Mouse (Mus musculus): ENCODE data around the gene Tnni1. TPM values are rescaled to one million over a fixed set of nuclear protein-coding genes. Genes with fewer than 3 reads are reported as not detected.
A peak's percentile ranks its signal among the peaks of the same experiment; 100 is the strongest.

The Tnni1 gene
- polyA plus RNA-seq, 1 experiment, result 1.5 TPM

DNA sequence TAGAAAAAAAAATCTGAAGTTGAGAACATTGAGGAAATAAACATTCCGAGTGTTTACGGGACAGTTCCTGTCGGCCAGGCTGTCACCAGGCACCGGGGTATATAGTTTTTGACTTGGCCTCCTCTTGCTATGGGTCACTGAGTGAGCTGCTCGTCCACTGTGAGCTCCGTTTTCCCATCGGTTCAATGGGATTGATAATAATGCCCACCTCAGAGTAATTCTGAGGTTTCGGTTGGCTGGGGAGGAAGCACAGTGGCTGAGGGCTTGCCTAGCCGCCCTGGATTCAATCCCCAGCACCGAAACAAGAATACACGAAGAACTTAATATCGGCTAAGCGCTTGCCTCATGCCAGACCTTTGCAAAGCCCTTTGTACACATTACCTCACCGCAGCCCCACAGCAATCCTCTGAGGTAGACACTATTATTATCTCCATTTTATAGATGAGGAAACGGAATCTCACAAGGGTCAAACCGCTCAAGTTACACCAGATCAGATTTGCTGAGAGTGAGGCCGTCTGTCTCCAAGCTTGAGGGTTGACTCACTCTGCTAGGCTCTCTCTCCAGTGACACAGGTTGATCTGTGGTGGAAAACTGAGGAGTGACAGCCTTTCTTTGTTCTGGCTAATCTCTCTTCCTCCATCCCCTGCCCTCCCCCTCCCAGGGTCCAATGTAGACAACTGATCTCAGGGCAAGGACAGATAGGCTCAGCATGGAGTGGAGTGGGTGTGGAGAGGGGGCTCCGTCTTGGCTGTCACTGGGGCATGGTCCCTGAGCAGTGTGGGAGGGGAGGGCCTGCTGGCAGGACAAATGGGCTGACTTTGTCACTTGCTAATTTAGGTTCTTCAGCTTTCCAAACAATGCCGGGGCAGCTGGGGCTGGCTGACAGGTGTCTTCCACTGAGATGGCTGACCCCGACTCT, 15.2 kb downstream of the Tnni1 start:
- WGBS, result 21% methylated on average over 20 of the region's 20 CpGs
- H3K4me3 ChIP-seq (replicated peaks; ENCODE audit: extremely low read depth, low read depth, low read length), result peak overlapping the region; percentile 1
- peaks cover 8% of the 10 kb centered on the region; the same call in 1 of the 2 replicates for H3K4me1 ChIP-seq (ENCODE audit: control insufficient read depth, insufficient read depth, low read length)
- TF ChIP-seq POLR2A (IDR thresholded peaks at IDR 0.05; ENCODE audit: borderline replicate concordance, extremely low read depth, low read depth, low read length) (no peak), CTCF (IDR thresholded peaks at IDR 0.05; ENCODE audit: insufficient read depth, low read length) (no peak)
- DNase-seq, result no peak

- no peak for DNase-seq
- 62% methylated on average over 1 of the region's 1 CpGs for WGBS
- Histone ChIP-seq H3K4me1 (ENCODE audit: control insufficient read depth, insufficient read depth, low read length) (peaks cover 6% of the 10 kb centered on the region; the same call in 1 of the 2 replicates), H3K4me3 (replicated peaks; ENCODE audit: extremely low read depth, low read depth, low read length) (no peak overlapping the region)
- TF ChIP-seq POLR2A (IDR thresholded peaks at IDR 0.05; ENCODE audit: borderline replicate concordance, extremely low read depth, low read depth, low read length) (no peak), CTCF (IDR thresholded peaks at IDR 0.05; ENCODE audit: insufficient read depth, low read length) (no peak)
Observed at GRCm38 (mm10) chr1:135798492-135798891, 19.3 kb downstream of the Tnni1 start.

- 55% methylated on average over 8 of the region's 8 CpGs for WGBS
- no peak for DNase-seq
- TF ChIP-seq POLR2A (IDR thresholded peaks at IDR 0.05; ENCODE audit: borderline replicate concordance, extremely low read depth, low read depth, low read length), result no peak
- no peak for TF ChIP-seq CTCF (IDR thresholded peaks at IDR 0.05; ENCODE audit: insufficient read depth, low read length)
- peaks cover 2% of the 10 kb centered on the region; the same call in 1 of the 2 replicates for H3K4me1 ChIP-seq (ENCODE audit: control insufficient read depth, insufficient read depth, low read length)
- no peak overlapping the region for H3K4me3 ChIP-seq (replicated peaks; ENCODE audit: extremely low read depth, low read depth, low read length)
Observed at GRCm38 (mm10) chr1:135799109-135799627, 19.9 kb downstream of the Tnni1 start.

- DNase-seq, result no peak
- Histone ChIP-seq H3K4me3 (replicated peaks; ENCODE audit: extremely low read depth, low read depth, low read length) (no peak overlapping the region), H3K4me1 (ENCODE audit: control insufficient read depth, insufficient read depth, low read length) (no peaks in the 10 kb centered on the region)
- TF ChIP-seq CTCF (IDR thresholded peaks at IDR 0.05; ENCODE audit: insufficient read depth, low read length), result no peak
- TF ChIP-seq POLR2A (IDR thresholded peaks at IDR 0.05; ENCODE audit: borderline replicate concordance, extremely low read depth, low read depth, low read length), result no peak
- 62% methylated on average over 8 of the region's 8 CpGs for WGBS
Observed at GRCm38 (mm10) chr1:135800192-135800950, 21.1 kb downstream of the Tnni1 start.

DNA sequence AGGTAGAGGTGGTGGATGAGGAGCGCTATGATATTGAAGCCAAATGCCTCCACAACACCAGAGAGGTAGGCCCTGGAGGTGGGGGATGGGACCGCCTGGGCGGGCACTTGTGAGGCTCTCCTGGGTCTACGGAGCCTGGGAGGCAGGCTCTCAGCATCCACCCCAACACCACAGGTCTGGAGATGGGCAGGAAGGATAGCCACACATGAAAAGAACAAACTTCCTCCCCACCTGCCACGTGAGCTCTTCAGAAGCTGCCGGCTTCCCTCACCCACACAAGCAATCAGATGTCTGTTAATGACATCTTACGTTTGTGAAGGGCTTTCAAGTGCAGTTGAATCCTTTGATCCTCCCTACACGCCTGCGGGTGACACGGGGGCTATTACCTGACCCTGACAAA, 28.3 kb downstream of the Tnni1 start:
- WGBS, result 47% methylated on average over 10 of the region's 10 CpGs
- no peaks in the 10 kb centered on the region for H3K4me1 ChIP-seq (ENCODE audit: control insufficient read depth, insufficient read depth, low read length)
- TF ChIP-seq POLR2A (IDR thresholded peaks at IDR 0.05; ENCODE audit: borderline replicate concordance, extremely low read depth, low read depth, low read length) (no peak), CTCF (IDR thresholded peaks at IDR 0.05; ENCODE audit: insufficient read depth, low read length) (no peak)
- no peak overlapping the region for H3K4me3 ChIP-seq (replicated peaks; ENCODE audit: extremely low read depth, low read depth, low read length)
- no peak for DNase-seq

DNA sequence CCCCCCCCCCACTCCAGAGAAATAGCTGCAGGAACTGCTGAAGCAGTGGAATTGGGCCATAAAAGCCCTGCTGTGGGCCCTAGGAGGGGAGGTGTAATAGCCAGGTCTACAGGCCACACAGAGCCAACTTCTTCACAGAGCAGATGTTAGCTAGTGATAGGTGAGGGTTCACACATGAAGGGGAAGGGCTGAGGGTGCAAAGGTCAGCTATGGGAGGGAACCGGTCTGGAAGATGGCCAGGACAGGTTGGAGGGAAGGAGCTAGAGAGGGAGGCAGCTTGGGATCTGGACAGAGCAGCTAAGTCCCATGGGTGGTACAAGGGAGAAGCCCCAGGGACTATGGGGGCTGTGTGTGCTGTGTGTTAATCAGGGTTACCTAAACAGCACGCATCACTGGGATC, 30.9 kb downstream of the Tnni1 start:
- DNase-seq, result no peak
- no peaks in the 10 kb centered on the region for H3K4me1 ChIP-seq (ENCODE audit: control insufficient read depth, insufficient read depth, low read length)
- H3K4me3 ChIP-seq (replicated peaks; ENCODE audit: extremely low read depth, low read depth, low read length), result no peak overlapping the region
- TF ChIP-seq CTCF (IDR thresholded peaks at IDR 0.05; ENCODE audit: insufficient read depth, low read length) (no peak), POLR2A (IDR thresholded peaks at IDR 0.05; ENCODE audit: borderline replicate concordance, extremely low read depth, low read depth, low read length) (no peak)
- WGBS, result 94% methylated on average over 2 of the region's 2 CpGs

GRCm38 (mm10) chr1:135811016-135811646, 31.9 kb downstream of the Tnni1 start:
- no peak overlapping the region for H3K4me3 ChIP-seq (replicated peaks; ENCODE audit: extremely low read depth, low read depth, low read length)
- H3K4me1 ChIP-seq (ENCODE audit: control insufficient read depth, insufficient read depth, low read length), result no peaks in the 10 kb centered on the region
- peak; percentile 86 for DNase-seq
- TF ChIP-seq POLR2A (IDR thresholded peaks at IDR 0.05; ENCODE audit: borderline replicate concordance, extremely low read depth, low read depth, low read length) (no peak), CTCF (IDR thresholded peaks at IDR 0.05; ENCODE audit: insufficient read depth, low read length) (peak; percentile 99)
- 31% methylated on average over 7 of the region's 7 CpGs for WGBS

DNA sequence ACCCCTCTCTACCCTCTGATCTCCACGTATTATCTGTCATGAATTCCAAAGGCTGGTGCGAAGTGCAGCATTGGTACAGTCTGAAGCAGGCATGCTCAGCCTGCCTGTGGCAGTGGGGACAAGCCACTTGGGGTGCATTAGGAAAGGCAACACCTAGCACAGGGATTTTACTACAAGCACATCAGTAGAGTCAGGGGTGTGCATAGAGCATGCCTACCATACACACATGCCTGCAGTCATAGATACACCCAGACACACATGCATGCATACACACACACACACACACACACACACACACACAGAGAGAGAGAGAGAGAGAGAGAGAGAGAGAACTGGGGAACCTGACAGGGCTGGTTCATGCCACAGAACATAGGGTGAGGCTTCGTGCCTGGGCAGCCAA, 33.0 kb downstream of the Tnni1 start:
- WGBS, result 60% methylated on average over 3 of the region's 3 CpGs
- Histone ChIP-seq H3K4me3 (replicated peaks; ENCODE audit: extremely low read depth, low read depth, low read length) (no peak overlapping the region), H3K4me1 (ENCODE audit: control insufficient read depth, insufficient read depth, low read length) (no peaks in the 10 kb centered on the region)
- DNase-seq, result no peak
- TF ChIP-seq POLR2A (IDR thresholded peaks at IDR 0.05; ENCODE audit: borderline replicate concordance, extremely low read depth, low read depth, low read length) (no peak), CTCF (IDR thresholded peaks at IDR 0.05; ENCODE audit: insufficient read depth, low read length) (no peak)

GRCm38 (mm10) chr1:135812618-135813017, 33.4 kb downstream of the Tnni1 start:
- Histone ChIP-seq H3K4me3 (replicated peaks; ENCODE audit: extremely low read depth, low read depth, low read length) (no peak overlapping the region), H3K4me1 (ENCODE audit: control insufficient read depth, insufficient read depth, low read length) (no peaks in the 10 kb centered on the region)
- 20% methylated on average over 2 of the region's 2 CpGs for WGBS
- TF ChIP-seq POLR2A (IDR thresholded peaks at IDR 0.05; ENCODE audit: borderline replicate concordance, extremely low read depth, low read depth, low read length), result no peak
- no peak for TF ChIP-seq CTCF (IDR thresholded peaks at IDR 0.05; ENCODE audit: insufficient read depth, low read length)
- no peak for DNase-seq

Measured in lung, adult 2 months (tissue).